Mouse (Mus musculus): ENCODE data around the gene Rimklb.
"Not testable (repeated sequence)": the region's sequence is repeated elsewhere in the genome, so short reads cannot be mapped to it uniquely, and the experiment has no call there.

Gene Rimklb

GRCm38 (mm10) chr6:122496501-122496900 lies 2.1 kb downstream of the Rimklb start:
- DNase-seq (ENCODE audit: extremely low spot score, low spot score) = peak; percentile 33

GRCm38 (mm10) chr6:122495082-122495881 lies 3.3 kb downstream of the Rimklb start:
- DNase-seq (ENCODE audit: extremely low spot score, low spot score) = peak; percentile 64

- no peak for DNase-seq (ENCODE audit: extremely low spot score, low spot score)
These were observed 4.6 kb downstream of the Rimklb start for GRCm38 (mm10) chr6:122493799-122494472.

GRCm38 (mm10) chr6:122492479-122492878 lies 6.1 kb downstream of the Rimklb start:
- no peak for DNase-seq (ENCODE audit: extremely low spot score, low spot score)

GRCm38 (mm10) chr6:122491557-122491956 lies 7.0 kb downstream of the Rimklb start:
- DNase-seq (ENCODE audit: extremely low spot score, low spot score) = peak; percentile 93

- peak; percentile 36 for DNase-seq (ENCODE audit: extremely low spot score, low spot score)
These were observed 7.5 kb downstream of the Rimklb start for GRCm38 (mm10) chr6:122490929-122491512.

GRCm38 (mm10) chr6:122486297-122487117 lies 12.1 kb downstream of the Rimklb start:
- peak; percentile 84 for DNase-seq (ENCODE audit: extremely low spot score, low spot score)

- peak; percentile 55 for DNase-seq (ENCODE audit: extremely low spot score, low spot score)
These were observed 12.9 kb downstream of the Rimklb start for GRCm38 (mm10) chr6:122485401-122486296.

- no peak for DNase-seq (ENCODE audit: extremely low spot score, low spot score)
These were observed 20.5 kb downstream of the Rimklb start for GRCm38 (mm10) chr6:122478062-122478461.

- not testable (repeated sequence) for DNase-seq (ENCODE audit: extremely low spot score, low spot score)
These were observed 27.1 kb downstream of the Rimklb start for GRCm38 (mm10) chr6:122471461-122471860.

- no peak for DNase-seq (ENCODE audit: extremely low spot score, low spot score)
These were observed 28.3 kb downstream of the Rimklb start for GRCm38 (mm10) chr6:122470240-122470639.

GRCm38 (mm10) chr6:122469030-122469640 lies 29.4 kb downstream of the Rimklb start:
- no peak for DNase-seq (ENCODE audit: extremely low spot score, low spot score)

- DNase-seq (ENCODE audit: extremely low spot score, low spot score) = no peak
These were observed 32.4 kb downstream of the Rimklb start for GRCm38 (mm10) chr6:122466092-122466713.

GRCm38 (mm10) chr6:122458946-122459693 lies 39.4 kb downstream of the Rimklb start:
- DNase-seq (ENCODE audit: extremely low spot score, low spot score) = no peak

- no peak for DNase-seq (ENCODE audit: extremely low spot score, low spot score)
These were observed 50.7 kb downstream of the Rimklb start for GRCm38 (mm10) chr6:122447848-122448247.

- DNase-seq (ENCODE audit: extremely low spot score, low spot score) = no peak
These were observed 53.3 kb downstream of the Rimklb start for GRCm38 (mm10) chr6:122445215-122445614.

- no peak for DNase-seq (ENCODE audit: extremely low spot score, low spot score)
These were observed 57.8 kb downstream of the Rimklb start for GRCm38 (mm10) chr6:122440632-122441226.

GRCm38 (mm10) chr6:122439249-122439648 lies 59.3 kb downstream of the Rimklb start:
- no peak for DNase-seq (ENCODE audit: extremely low spot score, low spot score)
